Mouse (Mus musculus) E14TG2a.4 (cell line): ENCODE measurements around the gene Rab35.

ENCODE experiments used
- CTCF ChIP-seq: conservative IDR thresholded peaks from 2 replicates; pipeline ENCODE4 v1.5.1; 2014; ENCODE audit warnings: low read length
- NANOG ChIP-seq: IDR thresholded peaks from 2 replicates; pipeline ENCODE4 v1.6.1; 2014; ENCODE audit warnings: borderline replicate concordance, low read length, mixed read lengths
- POU5F1 ChIP-seq: IDR thresholded peaks from 2 replicates; pipeline ENCODE4 v1.6.1; 2014; ENCODE audit warnings: low read length, borderline replicate concordance

- TF ChIP-seq CTCF, result no peak
- no peak for TF ChIP-seq POU5F1
- TF ChIP-seq NANOG, result no peak
Measured at GRCm38 (mm10) chr5:115667210-115667609, 35.5 kb downstream of the Rab35 start.
